Mouse (Mus musculus): ENCODE data around the gene Gata3.

Gene Gata3

DNA sequence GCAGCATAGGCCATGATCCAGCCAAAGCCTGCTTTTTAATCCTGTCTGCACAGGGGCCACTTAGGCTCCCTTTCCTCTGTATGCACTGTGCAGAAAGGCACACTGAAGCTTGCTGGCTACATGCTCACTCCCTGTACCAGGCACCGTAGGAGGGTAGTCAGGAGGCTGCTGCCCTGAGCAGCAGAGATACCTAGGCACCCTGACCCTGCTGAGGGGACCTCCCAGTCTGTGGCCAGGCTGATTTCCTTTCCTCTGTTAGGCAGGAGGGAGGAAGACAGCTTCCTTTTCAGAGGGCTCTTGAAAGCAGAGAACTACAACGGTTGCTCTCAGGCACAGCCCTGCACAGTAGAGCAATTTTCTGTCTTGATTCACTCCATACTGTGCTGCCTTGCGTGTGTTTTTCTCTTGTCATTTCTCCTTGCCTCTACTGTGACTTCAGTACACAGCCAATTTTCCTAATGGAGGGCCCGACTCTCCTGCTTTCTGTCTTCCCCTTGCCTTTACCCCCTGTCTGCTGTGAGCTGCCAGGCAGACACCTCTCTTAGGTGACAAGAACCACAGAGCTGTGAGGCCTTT is 18.6 kb downstream of the Gata3 start:
- DNase-seq: no peak

DNA sequence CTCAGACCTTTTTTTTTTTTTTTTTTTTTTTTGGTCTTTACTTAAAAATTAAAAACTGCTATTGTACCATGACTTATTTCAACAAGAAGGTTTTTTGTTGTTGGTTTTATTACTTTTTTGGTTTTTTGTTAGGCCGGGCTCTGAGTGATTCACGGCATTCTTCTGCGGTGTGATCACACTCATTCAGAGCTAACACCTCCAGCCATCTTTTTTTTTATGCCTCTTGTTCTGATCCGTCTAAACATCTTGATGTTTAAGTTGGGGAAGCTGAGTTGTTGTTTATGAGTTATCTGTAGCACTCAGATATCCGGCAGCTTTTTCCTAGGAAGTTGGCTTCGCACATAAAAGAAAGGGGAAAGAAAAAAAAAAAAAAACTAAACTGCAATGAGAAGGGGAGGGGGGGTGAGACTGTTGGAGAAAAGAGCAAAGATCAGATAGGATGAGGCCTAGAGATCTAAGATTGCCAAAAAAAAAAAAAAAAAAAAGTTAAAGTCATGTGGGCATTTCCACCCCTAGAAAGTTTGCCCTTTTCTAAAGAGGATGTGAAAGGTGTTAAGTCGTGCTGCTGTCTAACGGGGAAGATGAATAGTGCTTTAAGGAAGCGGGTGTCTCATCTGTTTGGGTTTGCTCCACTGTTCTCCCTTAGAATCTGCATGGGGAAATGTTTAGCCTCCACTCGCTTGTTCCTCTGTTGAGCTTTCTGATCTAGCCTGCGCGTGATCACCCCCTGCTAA is 22.6 kb downstream of the Gata3 start:
- no peak for DNase-seq

- no peak for DNase-seq
These were observed 29.1 kb downstream of the Gata3 start for GRCm38 (mm10) chr2:9860698-9861097.

DNA sequence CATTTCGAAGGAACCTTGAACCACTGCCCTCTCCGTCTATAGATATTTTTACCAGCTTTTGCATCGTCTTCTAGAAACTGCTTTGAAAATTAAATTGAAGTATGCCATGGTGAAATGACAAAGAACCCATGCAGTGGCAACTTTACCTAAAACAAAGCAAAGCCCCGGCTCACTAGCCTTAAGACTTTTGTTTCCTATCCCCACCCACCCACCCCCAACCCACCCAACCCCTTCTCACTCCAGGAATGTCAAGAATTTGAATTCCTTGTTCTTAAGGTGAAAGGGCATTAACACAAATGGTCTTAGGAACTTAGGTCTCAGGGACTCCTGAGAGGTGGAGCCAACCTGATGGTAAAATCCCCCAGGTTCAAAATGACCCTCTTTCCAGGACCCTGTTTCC is 34.0 kb downstream of the Gata3 start:
- no peak for DNase-seq

DNA sequence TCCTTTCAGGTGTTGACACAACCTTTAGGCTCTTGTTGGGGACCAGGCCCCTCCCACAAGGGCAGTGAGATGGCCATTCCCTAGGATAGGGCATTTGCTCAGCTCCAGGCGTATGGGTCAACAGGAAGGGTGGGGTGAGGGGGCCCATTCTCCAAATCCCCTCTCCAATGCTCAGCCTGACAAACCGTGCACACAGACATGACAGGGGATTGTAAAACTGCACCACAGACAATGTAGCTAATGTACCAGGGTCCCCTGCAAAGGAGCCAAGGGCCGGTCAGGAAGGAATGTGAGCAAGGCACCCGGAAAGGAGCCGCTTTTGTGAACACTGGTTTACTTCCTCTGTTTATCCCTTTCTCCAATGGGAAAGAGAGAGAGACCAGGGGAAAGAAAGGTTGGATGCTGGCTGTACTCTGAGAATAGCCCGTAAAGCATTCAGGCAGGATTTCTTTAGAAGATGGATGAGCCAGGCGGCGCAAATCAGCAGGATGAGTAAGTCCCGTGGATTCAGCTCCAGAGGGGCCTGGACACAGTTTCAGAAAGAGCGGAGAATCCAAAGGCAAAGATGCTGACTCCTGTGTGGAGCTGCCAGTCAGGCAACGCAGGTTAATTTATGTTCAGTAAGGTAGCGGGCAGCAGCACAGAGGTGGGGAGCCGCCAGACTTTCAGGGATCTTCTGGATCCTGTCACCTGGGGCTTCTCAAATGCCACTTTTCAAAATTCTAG is 36.8 kb downstream of the Gata3 start:
- no peak for DNase-seq

GRCm38 (mm10) chr2:9835195-9835594 is 54.6 kb downstream of the Gata3 start:
- no peak for DNase-seq

- DNase-seq: no peak
These were observed 56.1 kb downstream of the Gata3 start for GRCm38 (mm10) chr2:9833712-9834111.

GRCm38 (mm10) chr2:9827624-9828023 is 62.2 kb downstream of the Gata3 start:
- no peak for DNase-seq

- no peak for DNase-seq
These were observed 69.2 kb downstream of the Gata3 start for GRCm38 (mm10) chr2:9820611-9821010.

- no peak for DNase-seq
These were observed 71.6 kb downstream of the Gata3 start for GRCm38 (mm10) chr2:9818177-9818785.

Data from cerebellum, adult 11 months (tissue).